24 mouse cellular contexts compared by ENCODE assay signal in the genomic region with DNA sequence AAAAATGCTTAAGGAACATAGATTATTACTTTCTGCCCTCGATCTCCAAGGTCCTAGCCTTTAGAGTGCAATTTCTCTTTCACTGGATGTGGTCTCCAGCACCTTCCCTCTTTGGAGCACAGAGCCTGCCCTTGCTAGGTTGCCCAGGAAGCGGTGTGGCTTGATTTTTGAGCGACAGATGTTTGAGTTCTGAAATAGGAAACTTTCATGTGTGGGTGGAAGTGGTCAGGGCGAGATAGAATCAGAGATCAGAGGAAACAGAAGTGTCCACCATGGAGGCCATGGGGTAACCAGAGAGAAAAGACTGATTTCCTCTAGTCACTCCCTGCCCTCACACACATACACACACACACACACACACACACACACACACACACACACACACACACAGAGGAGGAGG. TPM values are rescaled to one million over a fixed set of nuclear protein-coding genes. Genes with fewer than 3 reads are reported as not detected.
A peak's percentile ranks its signal among the peaks of the same experiment; 100 is the strongest.
DNase-seq lines count a peak whose midpoint lies in the region; ATAC-seq and TF ChIP-seq lines count a peak whose summit lies in the region.
"Had no signal": no experiment of that assay in that cellular context is flagged by ENCODE, and none has a peak within 500 bp of the region (broad histone marks: within the 10 kb centered on the region; RNA-seq: fewer than 3 reads in every experiment).

No protein-coding gene starts in this region.

- peak overlapping the region; percentile 57 for H3K27ac ChIP-seq in testis, adult 2 months (ENCODE audit: control insufficient read depth, insufficient read depth, low read depth, low read length)
- 0 out of 2 replicates have a peak overlapping the region, but pooled peaks have one; percentile 20 for H3K27ac ChIP-seq in olfactory bulb, adult 2 months (ENCODE audit: insufficient read depth, low read depth, low read length)
- no peak overlapping the region for H3K27ac ChIP-seq in kidney, embryonic 16.5 days (ENCODE audit: low read length)
- no peak overlapping the region for H3K27ac ChIP-seq in stomach, postnatal 0 days (replicated peaks)
- H3K27ac ChIP-seq: liver, embryonic 13.5 days had no signal

- ATAC-seq in G1E (ENCODE audit: extremely low read depth, insufficient number of reproducible peaks, low FRiP score, poor library complexity, severe bottlenecking) = peak; percentile 2; the same call in 1 of the 2 replicates
- peak; percentile 14 for ATAC-seq in inflammation-experienced regulatory T-cells, adult 6 months
- no peak for ATAC-seq in kidney, embryonic 16.5 days (ENCODE audit: low FRiP score, low TSS enrichment)
- ATAC-seq in stomach, postnatal 0 days (ENCODE audit: low FRiP score, low TSS enrichment) = no peak
- ATAC-seq: intestine, postnatal 0 days; lung, postnatal 0 days had no signal

- H3K4me3 ChIP-seq in testis, adult 2 months (ENCODE audit: control insufficient read depth, low read depth, low read length) = no peak overlapping the region
- H3K4me3 ChIP-seq in G1E (ENCODE audit: low read depth, low read length) = no peak overlapping the region
- no peak overlapping the region for H3K4me3 ChIP-seq in olfactory bulb, adult 2 months (ENCODE audit: insufficient read depth, low read depth, low read length)
- H3K4me3 ChIP-seq in kidney, embryonic 16.5 days (ENCODE audit: low read length) = no peak overlapping the region
- H3K4me3 ChIP-seq in stomach, postnatal 0 days (ENCODE audit: low read depth, low read length) = no peak overlapping the region
- H3K4me3 ChIP-seq: heart, embryonic 12.5 days; liver, embryonic 13.5 days had no signal

- H3K4me1 ChIP-seq in testis, adult 2 months (ENCODE audit: control insufficient read depth, insufficient read depth, low read length) = peaks cover 2% of the 10 kb centered on the region
- peaks cover 47% of the 10 kb centered on the region for H3K4me1 ChIP-seq in G1E (ENCODE audit: insufficient read depth, low read depth, low read length)
- peaks cover 22% of the 10 kb centered on the region for H3K4me1 ChIP-seq in olfactory bulb, adult 2 months (ENCODE audit: control insufficient read depth, insufficient read depth, low read length)
- peaks cover 24% of the 10 kb centered on the region for H3K4me1 ChIP-seq in kidney, embryonic 16.5 days (ENCODE audit: insufficient read depth, low read length)
- no peaks in the 10 kb centered on the region for H3K4me1 ChIP-seq in stomach, postnatal 0 days (replicated peaks; ENCODE audit: control insufficient read depth, insufficient read depth)

- H3K9me3 ChIP-seq in G1E (replicated peaks) = no peaks in the 10 kb centered on the region
- no peaks in the 10 kb centered on the region for H3K9me3 ChIP-seq in kidney, embryonic 16.5 days (ENCODE audit: low read length)
- H3K9me3 ChIP-seq in stomach, postnatal 0 days (ENCODE audit: control insufficient read depth, low read length) = no peaks in the 10 kb centered on the region
- H3K9me3 ChIP-seq: heart, embryonic 12.5 days; liver, embryonic 13.5 days had no signal

- no peak for TF ChIP-seq EP300 in stomach, postnatal 0 days (optimal IDR thresholded peaks at IDR 0.05)

- no peak overlapping the region for H3K4me2 ChIP-seq in kidney, embryonic 16.5 days (replicated peaks; ENCODE audit: low read depth, low read length)
- H3K4me2 ChIP-seq in stomach, postnatal 0 days (replicated peaks; ENCODE audit: low read depth) = no peak overlapping the region
- H3K4me2 ChIP-seq: heart, embryonic 12.5 days; liver, embryonic 13.5 days; midbrain, embryonic 11.5 days had no signal

- no peak overlapping the region for H3K9ac ChIP-seq in kidney, embryonic 16.5 days (replicated peaks; ENCODE audit: low read length)
- H3K9ac ChIP-seq in stomach, postnatal 0 days (ENCODE audit: low read length) = no peak overlapping the region
- H3K9ac ChIP-seq: heart, embryonic 12.5 days; liver, embryonic 13.5 days had no signal

- DNase-seq in testis, postnatal 10 days (ENCODE audit: low spot score) = no peak
- no peak for DNase-seq in G1E (ENCODE audit: low spot score)
- DNase-seq in testis, postnatal 14 days (ENCODE audit: low spot score) = no peak
- no peak for DNase-seq in stomach, postnatal 0 days (ENCODE audit: low spot score)
- DNase-seq: adrenal gland, postnatal 10 days; cerebellum, adult 8-10 months; heart, postnatal 4 days; kidney, postnatal 14 days; left cerebral cortex, postnatal 4 days; liver, embryonic 13.5 days; right cerebral cortex, postnatal 14 days had no signal

- 88% methylated on average over 4 of the region's 4 CpGs for WGBS in olfactory bulb, adult 2 months
- 52% methylated on average over 4 of the region's 4 CpGs for WGBS in kidney, embryonic 16.5 days
- 69% methylated on average over 4 of the region's 4 CpGs for WGBS in stomach, postnatal 0 days

- H3K36me3 ChIP-seq in testis, adult 2 months (ENCODE audit: control insufficient read depth, insufficient read depth, low read length) = no peaks in the 10 kb centered on the region
- H3K36me3 ChIP-seq in G1E (replicated peaks) = no peaks in the 10 kb centered on the region
- no peaks in the 10 kb centered on the region for H3K36me3 ChIP-seq in kidney, embryonic 16.5 days (ENCODE audit: insufficient read depth, low read length)
- no peaks in the 10 kb centered on the region for H3K36me3 ChIP-seq in stomach, postnatal 0 days (ENCODE audit: control insufficient read depth, insufficient read depth, low read length)
- H3K36me3 ChIP-seq: heart, embryonic 12.5 days; liver, embryonic 13.5 days had no signal

- TF ChIP-seq POLR2A in testis, adult 2 months (IDR thresholded peaks at IDR 0.05; ENCODE audit: control insufficient read depth, low read depth, low read length) = no peak
- no peak for TF ChIP-seq POLR2A in olfactory bulb, adult 2 months (IDR thresholded peaks at IDR 0.05; ENCODE audit: insufficient read depth, low read depth, low read length)

- TF ChIP-seq CTCF in testis, adult 2 months (IDR thresholded peaks at IDR 0.05; ENCODE audit: control insufficient read depth, insufficient read depth, insufficient replicate concordance, low read depth, low read length) = no peak
- no peak for TF ChIP-seq CTCF in G1E (IDR thresholded peaks at IDR 0.05; ENCODE audit: low read depth, low read length)
- no peak for TF ChIP-seq CTCF in olfactory bulb, adult 2 months (IDR thresholded peaks at IDR 0.05; ENCODE audit: insufficient read depth, low read depth, low read length)
- no peak for TF ChIP-seq CTCF in stomach, postnatal 0 days (IDR thresholded peaks at IDR 0.05; ENCODE audit: low read depth)

- no peaks in the 10 kb centered on the region for H3K27me3 ChIP-seq in testis, adult 2 months (ENCODE audit: control insufficient read depth, insufficient read depth, low read length)
- H3K27me3 ChIP-seq in G1E (ENCODE audit: insufficient read depth, low read length) = peaks cover 13% of the 10 kb centered on the region
- no peaks in the 10 kb centered on the region for H3K27me3 ChIP-seq in kidney, embryonic 16.5 days (ENCODE audit: insufficient read depth, low read length)
- no peaks in the 10 kb centered on the region for H3K27me3 ChIP-seq in stomach, postnatal 0 days (ENCODE audit: control insufficient read depth, insufficient read depth, low read length)
- H3K27me3 ChIP-seq: heart, embryonic 12.5 days had no signal

RNA-seq across cellular contexts. Expression of gene Atp1a2, which starts 8.3 kb away (rescaled TPM):
- polyA plus RNA-seq in testis, adult 2 months (2012; rRNA removed) = 12.4 and 17.3 TPM in 2 replicates
- total RNA-seq in G1E (2014; fragmentation: Nextera tagmentation) (not detected in 2 replicates), G1E (2017) (under 0.01 and 0.05 TPM in 2 replicates)
- not detected in 2 replicates for polyA plus RNA-seq in G1E (2012)
- under 1 TPM in 2 of 3 experiments, not detected in 1; 0.12 to 0.52 TPM for polyA plus RNA-seq in inflammation-experienced regulatory T-cells, adult 6 months (2017; shearing (Covaris generic))
- 130 and 318 TPM in 2 replicates for polyA plus RNA-seq in olfactory bulb, adult 2 months (2012; ENCODE audit: insufficient read depth, insufficient read length, low replicate concordance, missing spikeins)
- polyA plus RNA-seq in kidney, embryonic 16.5 days (2015; fragmentation: Nextera tagmentation; extraction: Ambion mirVana) = 1.7 and 2.4 TPM in 2 replicates
- 3.1 and 4.1 TPM in 2 replicates for polyA plus RNA-seq in stomach, postnatal 0 days (2015; fragmentation: Nextera tagmentation; extraction: Ambion mirVana)

RNA-seq across cellular contexts. Expression of gene Kcnj9, which starts 22.9 kb away (rescaled TPM):
- polyA plus RNA-seq in testis, adult 2 months (2012; rRNA removed) = 40.4 and 41.2 TPM in 2 replicates
- total RNA-seq in G1E (2014; fragmentation: Nextera tagmentation) (not detected in 2 replicates), G1E (2017) (not detected in 2 replicates)
- polyA plus RNA-seq in G1E (2012) = not detected in 2 replicates
- not detected for polyA plus RNA-seq in inflammation-experienced regulatory T-cells, adult 6 months (2017; shearing (Covaris generic))
- polyA plus RNA-seq in olfactory bulb, adult 2 months (2012; ENCODE audit: insufficient read depth, insufficient read length, low replicate concordance, missing spikeins) = not detected in 2 replicates
- not detected in 2 replicates for polyA plus RNA-seq in kidney, embryonic 16.5 days (2015; fragmentation: Nextera tagmentation; extraction: Ambion mirVana)
- polyA plus RNA-seq in stomach, postnatal 0 days (2015; fragmentation: Nextera tagmentation; extraction: Ambion mirVana) = 0.07 TPM in 2 replicates
- total RNA-seq: gastrocnemius, postnatal 4 days; heart, postnatal 4 days had no signal
- polyA plus RNA-seq: heart, embryonic 12.5 days; liver, embryonic 13.5 days; lung, postnatal 0 days had no signal

RNA-seq across cellular contexts. Expression of gene Kcnj10, which starts 34.8 kb away (rescaled TPM):
- polyA plus RNA-seq in testis, adult 2 months (2012; rRNA removed) = 0.06 TPM in 2 replicates
- 1.1 TPM in 1 of 2 replicates, not detected in the other for total RNA-seq in G1E (2014; fragmentation: Nextera tagmentation)
- total RNA-seq in G1E (2017) = under 0.01 and 0.11 TPM in 2 replicates
- polyA plus RNA-seq in G1E (2012) = not detected in 2 replicates
- polyA plus RNA-seq in inflammation-experienced regulatory T-cells, adult 6 months (2017; shearing (Covaris generic)) = under 1 TPM in 1 of 3 experiments, not detected in 2; 0.12 TPM
- 93.5 and 169 TPM in 2 replicates for polyA plus RNA-seq in olfactory bulb, adult 2 months (2012; ENCODE audit: insufficient read depth, insufficient read length, low replicate concordance, missing spikeins)
- polyA plus RNA-seq in kidney, embryonic 16.5 days (2015; fragmentation: Nextera tagmentation; extraction: Ambion mirVana) = 1.2 and 1.6 TPM in 2 replicates
- 0.17 and 0.25 TPM in 2 replicates for polyA plus RNA-seq in stomach, postnatal 0 days (2015; fragmentation: Nextera tagmentation; extraction: Ambion mirVana)
- polyA plus RNA-seq: heart, embryonic 12.5 days had no signal

RNA-seq across cellular contexts. Expression of gene Igsf8, which starts 44.8 kb away (rescaled TPM):
- polyA plus RNA-seq in testis, adult 2 months (2012; rRNA removed) = 43.9 and 52.2 TPM in 2 replicates
- 19.9 and 33.3 TPM in 2 replicates for total RNA-seq in G1E (2014; fragmentation: Nextera tagmentation)
- total RNA-seq in G1E (2017) = 13.1 and 14.8 TPM in 2 replicates
- polyA plus RNA-seq in G1E (2012) = 69.3 and 71.4 TPM in 2 replicates
- polyA plus RNA-seq in inflammation-experienced regulatory T-cells, adult 6 months (2017; shearing (Covaris generic)) = 1 to 10 TPM; 3.8 to 5.4 (median 5.2) TPM
- not detected in 2 replicates for polyA plus RNA-seq in olfactory bulb, adult 2 months (2012; ENCODE audit: insufficient read depth, insufficient read length, low replicate concordance, missing spikeins)
- 60.2 and 69.7 TPM in 2 replicates for polyA plus RNA-seq in kidney, embryonic 16.5 days (2015; fragmentation: Nextera tagmentation; extraction: Ambion mirVana)
- 19.1 and 19.5 TPM in 2 replicates for polyA plus RNA-seq in stomach, postnatal 0 days (2015; fragmentation: Nextera tagmentation; extraction: Ambion mirVana)

RNA-seq across cellular contexts. Expression of gene Atp1a4, which starts 48.0 kb away (rescaled TPM):
- polyA plus RNA-seq in testis, adult 2 months (2012; rRNA removed) = 322 and 331 TPM in 2 replicates
- not detected in 2 replicates for total RNA-seq in G1E (2014; fragmentation: Nextera tagmentation)
- 0.05 TPM in 1 of 2 replicates, not detected in the other for total RNA-seq in G1E (2017)
- not detected in 2 replicates for polyA plus RNA-seq in G1E (2012)
- polyA plus RNA-seq in inflammation-experienced regulatory T-cells, adult 6 months (2017; shearing (Covaris generic)) = not detected
- polyA plus RNA-seq in olfactory bulb, adult 2 months (2012; ENCODE audit: insufficient read depth, insufficient read length, low replicate concordance, missing spikeins) = not detected in 2 replicates
- 0.05 TPM in 1 of 2 replicates, not detected in the other for polyA plus RNA-seq in kidney, embryonic 16.5 days (2015; fragmentation: Nextera tagmentation; extraction: Ambion mirVana)
- not detected in 2 replicates for polyA plus RNA-seq in stomach, postnatal 0 days (2015; fragmentation: Nextera tagmentation; extraction: Ambion mirVana)
- total RNA-seq: layer of hippocampus, postnatal 14 days had no signal
- polyA plus RNA-seq: embryonic facial prominence, embryonic 11.5 days; frontal cortex, adult 2 months; intestine, postnatal 0 days; liver, embryonic 13.5 days; midbrain, embryonic 11.5 days; neural tube, embryonic 11.5 days had no signal

Comparison
In these comparisons a context has a peak if more than half of its experiments do, and no peak if none do; other contexts are left out.
1. H3K27ac ChIP-seq: peak in testis, adult 2 months (single experiment) and olfactory bulb, adult 2 months (single experiment); none in kidney, embryonic 16.5 days (single experiment) and stomach, postnatal 0 days (single experiment).
2. ATAC-seq: peak in G1E (single experiment) and inflammation-experienced regulatory T-cells, adult 6 months (single experiment); none in kidney, embryonic 16.5 days (single experiment) and stomach, postnatal 0 days (single experiment).
3. RNA of gene Kcnj10, which starts 34.8 kb away (polyA plus RNA-seq): 93.5 to 169 TPM in olfactory bulb, adult 2 months; 1.2 to 1.6 TPM in kidney, embryonic 16.5 days, 0.17 to 0.25 TPM in stomach, postnatal 0 days, 0.06 TPM in testis, adult 2 months, 0.12 TPM in inflammation-experienced regulatory T-cells, adult 6 months and not detected in G1E; every median in the first group is over 10 times any median in the second.